Mouse (Mus musculus): ENCODE measurements around the gene Aldh18a1.

DNA sequence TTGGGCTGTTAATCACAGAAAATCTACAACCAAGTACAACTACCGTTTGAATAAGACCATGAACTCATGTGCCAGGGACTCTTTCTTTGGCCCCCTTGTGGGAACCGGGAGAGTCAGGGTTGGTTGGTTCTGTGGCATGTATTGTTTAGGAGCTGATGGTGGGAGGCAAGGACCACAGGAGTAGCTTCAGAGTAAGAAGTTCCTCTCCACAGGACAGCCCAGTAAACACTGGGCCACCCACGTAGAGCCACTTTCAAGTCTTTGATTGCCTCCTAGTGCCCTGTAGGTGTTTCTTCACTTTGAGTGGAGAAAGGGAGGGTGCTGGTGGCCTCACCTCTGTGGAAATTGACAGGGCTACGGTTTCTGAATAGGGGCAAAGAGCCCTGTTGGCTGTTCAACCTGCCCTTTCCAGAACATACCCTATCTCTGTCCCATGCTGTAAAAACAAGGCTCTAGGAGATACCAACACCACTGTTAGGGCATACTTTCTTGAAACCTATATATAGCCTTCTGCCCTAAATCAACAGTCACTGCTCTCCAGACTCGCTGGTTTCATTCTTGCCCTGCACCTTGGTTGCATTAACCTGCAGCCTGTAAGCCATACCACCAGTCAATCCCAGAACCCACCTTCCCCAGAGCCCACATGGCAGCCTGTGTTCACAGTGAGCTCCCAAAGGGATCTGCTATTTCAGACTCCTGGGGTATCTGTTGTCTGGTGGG is 39.3 kb downstream of the Aldh18a1 start:
- TF ChIP-seq CTCF (IDR thresholded peaks at IDR 0.05; ENCODE audit: extremely low read depth, insufficient read depth, insufficient read length, insufficient replicate concordance) (no peak), POLR2A (IDR thresholded peaks at IDR 0.05; ENCODE audit: low read depth, low read length) (no peak)

All from spleen, adult 2 months (tissue).